ENCODE assay signal across 10 mouse cellular contexts in the genomic region with DNA sequence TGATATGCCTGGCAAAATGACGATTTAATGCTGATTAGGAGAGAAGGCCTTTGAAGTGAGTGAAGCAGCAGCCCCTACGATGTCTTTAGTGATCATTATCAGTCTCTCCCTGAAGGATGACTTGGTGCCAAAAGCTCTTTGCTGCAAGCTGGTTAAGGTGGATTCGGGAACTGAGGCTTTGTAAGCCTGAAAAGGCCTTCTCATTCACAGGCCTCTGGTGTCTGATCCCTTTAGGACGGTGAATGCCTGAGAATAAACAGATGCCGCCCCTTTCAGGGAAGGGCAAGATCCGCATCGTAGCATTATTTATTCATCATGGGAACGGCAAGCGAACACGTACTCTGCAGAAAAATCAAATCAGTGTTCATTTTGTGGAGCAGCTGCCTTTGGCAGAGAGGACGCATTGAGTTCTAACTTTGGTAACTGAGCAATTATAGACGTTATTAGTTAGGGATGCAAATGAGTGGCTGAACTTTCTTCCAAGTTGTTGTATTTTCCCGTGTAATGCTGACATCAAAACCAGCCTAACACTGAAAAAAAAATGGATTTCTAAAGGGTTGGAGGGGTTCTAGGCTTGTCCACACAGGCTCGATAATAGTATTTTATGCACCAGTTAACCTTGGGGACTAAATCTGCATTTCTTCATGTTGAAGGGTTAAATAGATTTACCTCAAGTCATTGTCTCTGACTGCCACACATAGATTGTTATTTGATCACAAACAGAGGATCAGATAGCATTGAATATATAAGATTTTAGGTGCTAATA.
A peak's percentile ranks its signal among the peaks of the same experiment; 100 is the strongest.
DNase-seq lines count a peak whose midpoint lies in the region; ATAC-seq and TF ChIP-seq lines count a peak whose summit lies in the region.
"Had no signal": no experiment of that assay in that cellular context is flagged by ENCODE, and none has a peak within 500 bp of the region (broad histone marks: within the 10 kb centered on the region; RNA-seq: fewer than 3 reads in every experiment).

No protein-coding gene starts in this region.

- H3K4me1 ChIP-seq in embryonic facial prominence, embryonic 10.5 days, result peaks cover 11% of the 10 kb centered on the region
- H3K4me1 ChIP-seq in hindbrain, postnatal 0 days (ENCODE audit: insufficient read depth, low read length), result no peaks in the 10 kb centered on the region
- peaks cover 9% of the 10 kb centered on the region for H3K4me1 ChIP-seq in midbrain, embryonic 16.5 days (ENCODE audit: control insufficient read depth, insufficient read depth, low read length)
- no peaks in the 10 kb centered on the region for H3K4me1 ChIP-seq in liver, postnatal 0 days (ENCODE audit: insufficient read depth)

- ATAC-seq in hindbrain, postnatal 0 days, result peak; percentile 70; the same call in 1 of the 2 replicates
- peak; percentile 93 for ATAC-seq in midbrain, embryonic 16.5 days
- ATAC-seq in liver, postnatal 0 days, result no peak

- peak overlapping the region; percentile 51 for H3K4me2 ChIP-seq in hindbrain, postnatal 0 days (ENCODE audit: low read depth, low read length)
- peak overlapping the region; percentile 55 for H3K4me2 ChIP-seq in midbrain, embryonic 16.5 days (ENCODE audit: low read length)
- H3K4me2 ChIP-seq in liver, postnatal 0 days (ENCODE audit: low read depth, low read length), result no peak overlapping the region

- 38% methylated on average over 14 of the region's 14 CpGs for WGBS in embryonic facial prominence, embryonic 10.5 days
- 15% methylated on average over 14 of the region's 14 CpGs for WGBS in hindbrain, postnatal 0 days
- WGBS in midbrain, embryonic 16.5 days, result 7% methylated on average over 14 of the region's 14 CpGs
- 54% methylated on average over 14 of the region's 14 CpGs for WGBS in liver, postnatal 0 days (ENCODE audit: insufficient replicate concordance)

- TF ChIP-seq CTCF in hindbrain, postnatal 0 days (IDR thresholded peaks at IDR 0.05; ENCODE audit: low read depth), result no peak
- no peak for TF ChIP-seq CTCF in liver, postnatal 0 days (IDR thresholded peaks at IDR 0.05; ENCODE audit: low read depth)

- H3K9me3 ChIP-seq in embryonic facial prominence, embryonic 10.5 days, result no peaks in the 10 kb centered on the region
- H3K9me3 ChIP-seq in hindbrain, postnatal 0 days (ENCODE audit: low read length), result no peaks in the 10 kb centered on the region
- H3K9me3 ChIP-seq in midbrain, embryonic 16.5 days (replicated peaks; ENCODE audit: control insufficient read depth, low read length, poor library complexity, severe bottlenecking), result no peaks in the 10 kb centered on the region
- no peaks in the 10 kb centered on the region for H3K9me3 ChIP-seq in liver, postnatal 0 days (ENCODE audit: low read length)

- no peaks in the 10 kb centered on the region for H3K36me3 ChIP-seq in embryonic facial prominence, embryonic 10.5 days (replicated peaks)
- H3K36me3 ChIP-seq in hindbrain, postnatal 0 days (ENCODE audit: insufficient read depth, low read length), result no peaks in the 10 kb centered on the region
- H3K36me3 ChIP-seq in midbrain, embryonic 16.5 days (ENCODE audit: control insufficient read depth, insufficient read depth, low read length), result no peaks in the 10 kb centered on the region
- H3K36me3 ChIP-seq in liver, postnatal 0 days (replicated peaks; ENCODE audit: insufficient read depth, low read length), result no peaks in the 10 kb centered on the region

- peak; percentile 30 to 35 for DNase-seq in cerebellum, postnatal 14 days
- DNase-seq in cerebellum, postnatal 36 days, result no peak
- DNase-seq in embryonic facial prominence, embryonic 10.5 days (ENCODE audit: low spot score), result peak; percentile 54
- peak; percentile 61 for DNase-seq in hindbrain, postnatal 0 days (ENCODE audit: low spot score)
- DNase-seq in liver, postnatal 0 days, result no peak
- no peak for DNase-seq in urinary bladder, postnatal 25 days (ENCODE audit: low spot score)
- DNase-seq in adrenal gland, adult 18-20 months (ENCODE audit: low spot score in 2 of 2), result no peak
- DNase-seq: B cell, adult 2 months; liver had no signal

- H3K9ac ChIP-seq in hindbrain, postnatal 0 days (replicated peaks; ENCODE audit: low read length), result peak overlapping the region; percentile 1; the same call in 1 of the 2 replicates
- H3K9ac ChIP-seq in midbrain, embryonic 16.5 days (ENCODE audit: low read depth, low read length), result peak overlapping the region; percentile 53
- H3K9ac ChIP-seq in liver, postnatal 0 days (replicated peaks), result no peak overlapping the region

- H3K4me3 ChIP-seq in embryonic facial prominence, embryonic 10.5 days, result no peak overlapping the region
- H3K4me3 ChIP-seq in hindbrain, postnatal 0 days (ENCODE audit: low read length), result peak overlapping the region; percentile 10; the same call in 1 of the 2 replicates
- peak overlapping the region; percentile 14 for H3K4me3 ChIP-seq in midbrain, embryonic 16.5 days (ENCODE audit: low read depth, low read length)
- H3K4me3 ChIP-seq in liver, postnatal 0 days (ENCODE audit: low read depth, low read length), result no peak overlapping the region

- TF ChIP-seq EP300 in liver, postnatal 0 days (IDR thresholded peaks at IDR 0.05; ENCODE audit: low read depth), result no peak

- no peak overlapping the region; the same call in 1 of the 2 replicates for H3K27ac ChIP-seq in embryonic facial prominence, embryonic 10.5 days (replicated peaks)
- no peak overlapping the region for H3K27ac ChIP-seq in hindbrain, postnatal 0 days
- no peak overlapping the region for H3K27ac ChIP-seq in midbrain, embryonic 16.5 days (ENCODE audit: low read length)
- no peak overlapping the region for H3K27ac ChIP-seq in liver, postnatal 0 days (ENCODE audit: low read depth)

- no peaks in the 10 kb centered on the region for H3K27me3 ChIP-seq in embryonic facial prominence, embryonic 10.5 days (replicated peaks; ENCODE audit: low read depth, poor library complexity, severe bottlenecking)
- no peaks in the 10 kb centered on the region for H3K27me3 ChIP-seq in hindbrain, postnatal 0 days (ENCODE audit: insufficient read depth, low read length)
- H3K27me3 ChIP-seq in midbrain, embryonic 16.5 days (ENCODE audit: control insufficient read depth, insufficient read depth, low read depth, low read length), result no peaks in the 10 kb centered on the region
- H3K27me3 ChIP-seq in liver, postnatal 0 days (ENCODE audit: insufficient read depth, low read length), result no peaks in the 10 kb centered on the region

Comparison
In these comparisons a context has a peak if more than half of its experiments do, and no peak if none do; other contexts are left out.
1. DNase-seq: peak in cerebellum, postnatal 14 days (2 of 2), embryonic facial prominence, embryonic 10.5 days (single experiment) and hindbrain, postnatal 0 days (single experiment); none in cerebellum, postnatal 36 days (0 of 2), liver, postnatal 0 days (single experiment), urinary bladder, postnatal 25 days (single experiment) and adrenal gland, adult 18-20 months (0 of 2).
2. H3K4me3 ChIP-seq: peak in hindbrain, postnatal 0 days (single experiment) and midbrain, embryonic 16.5 days (single experiment); none in embryonic facial prominence, embryonic 10.5 days (single experiment) and liver, postnatal 0 days (single experiment).